Mouse (Mus musculus) kidney, postnatal 0 days (tissue): ENCODE measurements around the gene Tedc2. TPM values are rescaled to one million over a fixed set of nuclear protein-coding genes. Genes with fewer than 3 reads are reported as not detected.

ENCODE experiments used
- ATAC-seq: fragments of 200-750 bp; cut with Nextera tagmentation; replicated peaks from 2 replicates; pipeline ENCODE4 v1.8.0; 2017; ENCODE audit warnings: low read depth, moderate number of reproducible peaks, moderate TSS enrichment, moderate library complexity; ENCODE audit not compliant: low FRiP score
- DNase-seq: peaks from one replicate; pipeline ENCODE4 v3.0.0-alpha.2; 2016; ENCODE audit warnings: low spot score
- H3K27ac ChIP-seq: fragments of 300-500 bp; sonication (generic); 2 replicates; pipeline ENCODE4 v1.5.1; 2014; ENCODE audit warnings: mild to moderate bottlenecking
- H3K27me3 ChIP-seq: fragments of 300-500 bp; sonication (generic); 2 replicates; pipeline ENCODE4 v1.6.1; 2014; ENCODE audit warnings: low read length, mixed read lengths; ENCODE audit not compliant: insufficient read depth
- H3K36me3 ChIP-seq: fragments of 300-500 bp; sonication (generic); 2 replicates; pipeline ENCODE4 v1.6.1; 2014; ENCODE audit warnings: low read length, mixed read lengths; ENCODE audit not compliant: insufficient read depth
- H3K4me1 ChIP-seq: fragments of 300-500 bp; sonication (generic); replicated peaks from 2 replicates; pipeline ENCODE4 v1.6.1; 2014; ENCODE audit warnings: antibody characterized with exemption, low read length, mixed read lengths; ENCODE audit not compliant: insufficient read depth
- H3K4me2 ChIP-seq: fragments of 300-500 bp; sonication (generic); 2 replicates; pipeline ENCODE4 v1.6.1; 2014; ENCODE audit warnings: mild to moderate bottlenecking, low read length, moderate library complexity, mixed read lengths
- H3K4me3 ChIP-seq: fragments of 300-500 bp; sonication (generic); replicated peaks from 2 replicates; pipeline ENCODE4 v1.5.1; 2014; ENCODE audit warnings: low read depth, low read length
- H3K9ac ChIP-seq: fragments of 300-500 bp; sonication (generic); 2 replicates; pipeline ENCODE4 v1.6.1; 2014; ENCODE audit warnings: low read depth, low read length
- H3K9me3 ChIP-seq: fragments of 300-500 bp; sonication (generic); replicated peaks from 2 replicates; pipeline ENCODE4 v1.6.1; 2016; ENCODE audit warnings: low read length, inconsistent platforms, mixed read lengths
- CTCF ChIP-seq: IDR thresholded peaks from 2 replicates; pipeline ENCODE4 v1.5.1; 2016; ENCODE audit warnings: antibody characterized with exemption, low read depth, mild to moderate bottlenecking, moderate library complexity
- WGBS: fragments of 180-500 bp; shearing (Covaris S2); extraction: QIAGEN DNeasy Blood & Tissue Kit; methylation state at CpG from one replicate; pipeline ENCODE4 v1.1.7; 2014; 5-methylcytosine and 5-hydroxymethylcytosine counted together
- polyA plus RNA-seq: library from polyadenylated mRNA; unstranded; fragments of >200 nt; fragmentation: Nextera tagmentation; extraction: Ambion mirVana; gene quantifications from 2 replicates; pipeline ENCODE4 v1.2.1, GENCODE M21; 2015

Tedc2 gene
- polyA plus RNA-seq, 1 experiment from 2014 or later, result 6.7 TPM

- WGBS, result 56% methylated on average over 6 of the region's 6 CpGs
- DNase-seq, result no peak
- H3K9ac ChIP-seq, result no peak overlapping the region
- no peak for ATAC-seq
- H3K9me3 ChIP-seq, result no peaks in the 10 kb centered on the region
- no peak overlapping the region for H3K4me3 ChIP-seq
- 0 out of 2 replicates have a peak, but pooled peaks cover 4% of the 10 kb centered on the region for H3K4me1 ChIP-seq
- no peak for TF ChIP-seq CTCF
- peaks cover 28% of the 10 kb centered on the region for H3K36me3 ChIP-seq
- no peaks in the 10 kb centered on the region for H3K27me3 ChIP-seq
- no peak overlapping the region for H3K27ac ChIP-seq
- no peak overlapping the region for H3K4me2 ChIP-seq
Measured at GRCm38 (mm10) chr17:24222653-24223052, 2.0 kb upstream of the Tedc2 start.

DNA sequence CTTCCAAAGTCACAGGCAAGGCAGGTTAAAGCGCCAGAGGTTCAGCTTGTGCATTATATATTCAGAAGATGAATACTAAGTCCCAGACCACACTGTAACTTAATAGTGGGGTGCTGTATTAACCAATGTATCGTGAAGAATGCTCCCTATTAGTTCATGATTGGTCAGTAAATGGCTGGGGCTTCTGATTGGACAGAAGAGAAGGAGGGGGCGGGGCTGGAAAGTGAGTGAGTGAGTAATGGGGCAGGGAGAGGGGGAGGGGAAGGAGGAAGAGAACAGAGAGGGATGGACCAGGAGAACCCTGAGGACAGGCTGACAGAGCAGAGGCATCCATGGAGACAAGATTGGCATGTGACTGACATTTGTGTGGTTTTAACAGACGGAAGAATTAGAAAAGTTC lies 3.8 kb downstream of the Tedc2 start:
- no peak overlapping the region for H3K4me2 ChIP-seq
- 75% methylated on average over 4 of the region's 4 CpGs for WGBS
- no peak overlapping the region for H3K27ac ChIP-seq
- no peaks in the 10 kb centered on the region for H3K27me3 ChIP-seq
- H3K4me3 ChIP-seq, result no peak overlapping the region
- peaks cover 8% of the 10 kb centered on the region; the same call in 1 of the 2 replicates for H3K4me1 ChIP-seq
- DNase-seq, result no peak
- ATAC-seq, result no peak
- no peak overlapping the region for H3K9ac ChIP-seq
- no peak for TF ChIP-seq CTCF
- no peaks in the 10 kb centered on the region for H3K9me3 ChIP-seq
- 0 out of 2 replicates have a peak, but pooled peaks cover 7% of the 10 kb centered on the region for H3K36me3 ChIP-seq

DNA sequence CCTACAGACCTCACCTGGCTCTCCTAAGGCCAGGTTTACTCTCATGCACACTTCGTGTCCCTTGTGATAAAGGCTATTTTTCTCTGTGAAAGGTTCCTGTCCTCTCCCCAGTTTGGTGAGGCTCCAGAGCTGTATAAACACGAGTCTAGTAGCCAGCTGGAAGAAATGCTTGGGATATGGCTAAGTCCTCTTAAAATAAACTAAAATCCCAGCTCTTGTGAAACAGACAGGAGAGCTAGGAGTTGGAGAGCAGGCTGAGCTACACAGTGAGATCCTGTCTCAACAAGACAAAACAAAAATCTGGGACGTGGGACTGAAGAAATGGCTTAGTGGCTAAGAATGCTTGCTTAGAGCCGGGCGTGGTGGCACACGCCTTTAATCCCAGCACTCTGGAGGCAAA lies 7.5 kb downstream of the Tedc2 start:
- Histone ChIP-seq H3K4me2 (no peak overlapping the region), H3K9me3 (no peaks in the 10 kb centered on the region), H3K9ac (no peak overlapping the region), H3K36me3 (0 out of 2 replicates have a peak, but pooled peaks cover 7% of the 10 kb centered on the region), H3K4me1 (peaks cover 18% of the 10 kb centered on the region), H3K27ac (no peak overlapping the region), H3K27me3 (0 out of 2 replicates have a peak, but pooled peaks cover 3% of the 10 kb centered on the region), H3K4me3 (no peak overlapping the region)
- DNase-seq (no peak), ATAC-seq (no peak)
- no peak for TF ChIP-seq CTCF
- WGBS, result 79% methylated on average over 6 of the region's 6 CpGs

DNA sequence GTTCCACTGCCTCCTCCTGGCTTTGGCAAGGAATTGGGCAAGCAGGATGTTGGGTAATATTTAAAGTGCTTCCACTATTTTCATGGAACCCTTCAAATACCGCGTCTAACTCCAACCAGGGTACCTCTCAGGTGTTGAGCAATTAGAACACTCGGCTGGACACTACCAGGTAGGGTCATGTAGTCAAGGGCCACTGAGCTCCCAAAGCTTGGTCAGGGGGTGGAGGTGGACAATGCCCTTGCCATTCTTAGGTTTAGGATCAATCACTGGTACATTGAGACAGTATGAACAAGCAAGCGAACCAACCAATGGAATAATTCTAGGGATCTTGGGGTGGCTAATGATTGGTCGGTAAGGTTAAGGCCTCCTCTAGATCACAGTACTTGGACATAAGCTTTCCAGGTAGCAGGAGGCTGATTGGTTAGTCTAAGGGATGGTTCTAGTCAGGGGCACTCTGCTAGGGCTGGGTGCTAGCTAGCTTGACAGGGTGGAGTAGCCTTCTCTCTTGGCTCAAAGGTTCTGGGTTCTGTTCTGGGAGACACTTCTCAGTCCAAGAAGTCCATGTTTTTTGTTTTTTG lies 8.1 kb downstream of the Tedc2 start:
- no peak overlapping the region for H3K27ac ChIP-seq
- H3K4me2 ChIP-seq, result peak overlapping the region; percentile 79
- 36% methylated on average over 5 of the region's 5 CpGs for WGBS
- no peak overlapping the region for H3K9ac ChIP-seq
- ATAC-seq (no peak), DNase-seq (no peak)
- H3K4me3 ChIP-seq, result peak overlapping the region; percentile 30; the same call in 1 of the 2 replicates
- H3K9me3 ChIP-seq, result no peaks in the 10 kb centered on the region
- TF ChIP-seq CTCF, result peak; percentile 42
- H3K36me3 ChIP-seq, result 0 out of 2 replicates have a peak, but pooled peaks cover 7% of the 10 kb centered on the region
- peaks cover 23% of the 10 kb centered on the region for H3K4me1 ChIP-seq
- H3K27me3 ChIP-seq, result 0 out of 2 replicates have a peak, but pooled peaks cover 3% of the 10 kb centered on the region

DNA sequence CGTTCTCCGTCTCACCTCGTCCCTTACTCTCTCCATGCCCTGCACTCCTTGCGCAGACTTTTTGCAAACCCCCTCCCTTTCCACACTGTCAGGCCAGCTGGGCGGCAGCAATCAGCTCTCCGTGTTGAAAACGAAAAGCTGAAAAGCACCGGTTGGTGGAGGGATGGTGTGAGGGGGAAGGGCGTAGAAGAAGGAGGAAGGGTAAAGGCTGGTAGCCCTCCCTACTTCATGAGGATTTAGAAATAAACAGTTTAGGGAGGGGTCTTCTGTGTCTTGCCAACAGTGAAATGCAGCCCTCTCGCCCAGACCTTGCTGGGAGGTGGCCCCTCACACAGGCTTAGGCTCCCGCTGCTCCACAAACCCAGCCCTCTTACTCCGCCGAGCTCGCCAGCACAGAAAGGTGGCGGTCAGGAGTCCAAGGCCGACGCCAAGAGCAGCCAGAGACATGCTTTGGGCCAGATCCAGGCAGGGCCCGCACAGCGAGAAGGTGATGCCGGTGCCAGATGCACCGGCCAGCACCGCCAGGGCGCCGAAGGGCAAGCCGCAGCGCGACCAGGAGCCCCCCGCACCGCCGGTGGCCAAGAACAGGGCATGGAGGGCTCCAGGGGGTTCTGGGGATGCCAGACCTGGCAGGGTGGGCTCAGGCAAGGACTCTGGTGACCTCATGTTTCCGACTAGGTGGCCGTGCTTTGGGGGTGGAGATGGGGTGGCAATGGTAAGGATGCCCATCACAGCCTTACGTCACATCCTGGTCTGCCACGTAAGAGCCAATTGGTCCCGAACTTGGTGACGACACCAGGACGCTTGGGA lies 8.8 kb downstream of the Tedc2 start:
- Histone ChIP-seq H3K9ac (peak overlapping the region; percentile 58), H3K36me3 (0 out of 2 replicates have a peak, but pooled peaks cover 7% of the 10 kb centered on the region), H3K27me3 (peaks cover 3% of the 10 kb centered on the region; the same call in 1 of the 2 replicates), H3K4me2 (peak overlapping the region; percentile 79), H3K9me3 (no peaks in the 10 kb centered on the region), H3K4me3 (peak overlapping the region; percentile 30), H3K27ac (no peak overlapping the region), H3K4me1 (peaks cover 23% of the 10 kb centered on the region)
- no peak for TF ChIP-seq CTCF
- WGBS, result 4% methylated on average over 37 of the region's 37 CpGs
- peak; percentile 29; the same call in 1 of the 2 replicates for ATAC-seq
- DNase-seq, result peak; percentile 72

DNA sequence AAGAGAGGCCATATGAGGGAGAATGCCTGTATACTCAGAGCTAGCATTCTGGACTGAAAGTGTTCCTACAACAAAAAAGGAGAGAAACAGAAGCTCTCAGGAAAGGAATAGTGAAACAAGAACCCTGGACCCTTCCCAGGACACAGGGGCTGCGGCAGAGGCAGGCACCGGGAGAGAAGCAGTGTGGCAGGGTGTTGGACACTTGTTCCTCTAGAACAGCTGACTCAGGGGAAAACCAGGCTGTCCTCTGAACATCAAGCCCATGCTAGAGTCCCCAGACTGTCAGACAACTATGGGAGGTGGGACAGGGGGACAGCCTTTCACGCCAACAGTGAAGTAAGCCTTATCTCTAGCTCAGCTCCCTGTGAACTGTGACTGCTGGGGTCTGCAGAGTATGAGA lies 10.1 kb downstream of the Tedc2 start:
- peaks cover 31% of the 10 kb centered on the region for H3K4me1 ChIP-seq

More for the DNA sequence above, 10.1 kb downstream of the Tedc2 start:
- H3K27ac ChIP-seq, result no peak overlapping the region
- H3K36me3 ChIP-seq, result 0 out of 2 replicates have a peak, but pooled peaks cover 2% of the 10 kb centered on the region
- TF ChIP-seq CTCF, result no peak
- ATAC-seq, result no peak
- no peak overlapping the region for H3K4me3 ChIP-seq
- no peak for DNase-seq
- no peak overlapping the region for H3K9ac ChIP-seq
- H3K27me3 ChIP-seq, result peaks cover 3% of the 10 kb centered on the region; the same call in 1 of the 2 replicates
- no peak overlapping the region for H3K4me2 ChIP-seq
- WGBS, result 93% methylated on average over 3 of the region's 3 CpGs
- H3K9me3 ChIP-seq, result no peaks in the 10 kb centered on the region
